Mouse (Mus musculus) C3H10T1/2 (cell line): ENCODE data around the gene Wdr13. TPM values are rescaled to one million over a fixed set of nuclear protein-coding genes. Genes with fewer than 3 reads are reported as not detected.

Source experiments
- polyA plus RNA-seq, 2 experiments: library from polyadenylated mRNA; unstranded; fragments of >200 nt; fragmentation: generic; extraction: Trizol; gene quantifications; one replicate each; pipeline ENCODE4 v1.2.1; 2012; ENCODE audit warnings: missing spikeins in 2 of 2

The Wdr13 gene
- 10 to 100 TPM in 1 of 2 experiments, 1 to 10 TPM in 1; 1.4 to 22.3 TPM for polyA plus RNA-seq

GRCm38 (mm10) chrX:8132017-8132976 lies at the start of gene Wdr13:
Gene Wdr13, minus strand, starts transcription at chrX:8132892.

DNA sequence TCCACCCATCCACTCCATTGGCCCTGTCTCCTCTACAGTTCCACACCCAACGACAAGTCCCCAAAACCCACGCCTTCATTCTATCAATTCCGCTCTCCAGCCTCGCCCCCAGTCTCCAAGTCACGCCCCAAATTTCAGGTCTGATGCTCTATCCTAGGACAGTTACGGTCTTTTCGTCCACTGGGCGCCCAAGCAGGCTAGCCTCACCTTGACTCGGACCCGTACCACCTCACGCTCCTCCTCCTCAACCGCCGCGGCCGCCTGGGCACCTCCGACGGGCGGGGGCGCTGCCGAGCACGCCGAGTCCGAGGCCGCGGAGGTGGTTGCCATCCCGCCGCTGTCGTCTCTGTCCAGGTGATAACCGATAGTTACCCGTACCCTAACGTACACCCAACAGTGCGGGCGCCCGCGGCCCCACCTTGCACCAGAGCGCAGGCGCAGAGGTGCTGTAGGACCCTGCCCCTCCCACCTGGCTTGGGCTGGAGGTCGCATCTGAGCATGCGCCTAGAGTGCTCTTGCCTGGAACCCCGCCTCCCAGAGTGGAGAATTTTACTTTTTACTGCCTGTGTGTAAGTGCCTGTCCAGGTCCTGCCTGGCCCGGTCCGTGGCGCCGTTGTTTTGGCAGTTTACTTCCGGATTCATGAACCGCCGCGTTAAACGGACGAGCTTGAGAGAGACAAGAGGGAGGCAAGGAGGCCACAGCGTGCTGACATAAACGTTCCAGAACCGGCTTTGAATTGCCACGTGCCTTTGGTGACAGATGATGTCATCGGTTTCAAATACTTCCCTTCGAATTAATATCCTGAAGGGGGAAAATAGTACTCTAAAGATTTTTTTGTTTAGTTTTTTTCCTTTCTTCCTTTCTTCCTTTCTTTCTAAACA lies 43.1 kb upstream of the Wdr13 start, which contains the start of gene Tbc1d25:
TSS of gene Tbc1d25 (minus strand) at position 678 of the 882 bp plus-strand sequence.

GRCm38 (mm10) chrX:8145153-8145991 lies 12.7 kb upstream of the Wdr13 start, which contains the start of gene Rbm3:
Gene Rbm3, minus strand, starts transcription at chrX:8145880.

DNA sequence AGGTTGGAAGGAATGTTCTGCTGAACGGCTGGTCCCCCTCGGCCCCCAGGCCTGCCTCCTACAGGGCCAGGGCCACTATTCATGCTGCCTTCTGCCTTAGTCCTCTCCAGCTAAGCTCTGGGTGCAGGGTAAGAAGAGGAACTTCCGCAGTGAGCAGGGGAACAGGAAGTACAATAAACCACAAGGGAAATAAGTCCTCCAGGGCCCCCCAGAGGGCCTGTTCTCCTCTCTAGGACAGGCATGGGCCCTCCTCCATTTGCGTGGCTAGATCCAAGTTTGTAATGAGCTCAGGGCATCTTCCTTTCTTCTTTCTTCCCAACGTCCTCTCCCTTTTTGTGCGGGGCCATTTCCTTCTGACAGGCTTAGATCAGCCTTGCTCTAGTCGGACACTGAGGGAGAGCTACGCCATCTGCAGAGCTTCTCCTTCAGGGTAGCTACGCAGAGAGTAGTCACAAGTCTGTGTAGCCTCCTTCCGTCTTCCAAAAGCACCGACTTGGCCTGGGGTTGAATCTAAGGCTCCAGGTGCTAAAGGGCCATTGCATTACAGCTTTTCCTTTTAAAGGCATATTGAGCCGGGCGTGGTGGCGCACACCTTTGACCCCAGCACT lies 42.2 kb downstream of the Wdr13 start, which contains the start of gene Was:
TSS of gene Was (minus strand) at position 153 of the 608 bp plus-strand sequence.

GRCm38 (mm10) chrX:8074430-8075014 lies 58.2 kb downstream of the Wdr13 start, which contains the start of gene Suv39h1:
Gene Suv39h1, minus strand, starts transcription at chrX:8074760.

Other genes with a start within 250 kb of the Wdr13 start
- gene Slc35a2, start 248.9 kb downstream of the Wdr13 start, polyA plus RNA-seq = 10 to 100 TPM; 14.0 to 50.6 TPM
- 100 to 1,000 TPM; 107 to 150 TPM for gene Pqbp1, start 233.6 kb downstream of the Wdr13 start, polyA plus RNA-seq
- gene Timm17b, start 233.5 kb downstream of the Wdr13 start, polyA plus RNA-seq = 100 to 1,000 TPM in 1 of 2 experiments, 10 to 100 TPM in 1; 94.4 to 138 TPM
- gene Gm10491, start 225.1 kb downstream of the Wdr13 start, polyA plus RNA-seq = not detected
- not detected for gene Gm10490, start 223.3 kb downstream of the Wdr13 start, polyA plus RNA-seq
- gene Pcsk1n, start 213.1 kb downstream of the Wdr13 start, polyA plus RNA-seq = not detected
- not detected for gene Eras, start 204.3 kb downstream of the Wdr13 start, polyA plus RNA-seq
- gene Hdac6, start 185.0 kb downstream of the Wdr13 start, polyA plus RNA-seq = 10 to 100 TPM; 11.6 to 18.8 TPM
- gene Gata1, start 154.8 kb downstream of the Wdr13 start, polyA plus RNA-seq = under 1 TPM in 1 of 2 experiments, not detected in 1; 0.05 TPM
- not detected for gene Glod5, start 114.4 kb downstream of the Wdr13 start, polyA plus RNA-seq
- gene Suv39h1, start 58.1 kb downstream of the Wdr13 start, polyA plus RNA-seq = 10 to 100 TPM; 22.9 to 28.6 TPM
- under 1 TPM; 0.06 to 0.17 TPM for gene Was, start 42.4 kb downstream of the Wdr13 start, polyA plus RNA-seq
- 100 to 1,000 TPM; 161 to 371 TPM for gene Rbm3, start 13.0 kb upstream of the Wdr13 start, polyA plus RNA-seq
- 10 to 100 TPM in 1 of 2 experiments, 1 to 10 TPM in 1; 9.5 to 12.6 TPM for gene Tbc1d25, start 43.3 kb upstream of the Wdr13 start, polyA plus RNA-seq
- gene Ebp, start 60.6 kb upstream of the Wdr13 start, polyA plus RNA-seq = 100 to 1,000 TPM in 1 of 2 experiments, 10 to 100 TPM in 1; 70.6 to 123 TPM
- 10 to 100 TPM in 1 of 2 experiments, 1 to 10 TPM in 1; 3.4 to 15.7 TPM for gene Porcn, start 73.6 kb upstream of the Wdr13 start, polyA plus RNA-seq
- 10 to 100 TPM; 19.7 to 34.4 TPM for gene Ftsj1, start 119.5 kb upstream of the Wdr13 start, polyA plus RNA-seq
- gene Slc38a5, start 138.2 kb upstream of the Wdr13 start, polyA plus RNA-seq = not detected
- gene Ssxb10, start 194.5 kb upstream of the Wdr13 start, polyA plus RNA-seq = not detected
- gene Ssxb9, start 234.1 kb upstream of the Wdr13 start, polyA plus RNA-seq = not detected